Mouse (Mus musculus) liver, adult (tissue): ENCODE data around the gene Mef2d.

Source experiments
- GATA4 ChIP-seq: IDR thresholded peaks from 2 replicates; pipeline ENCODE4 v1.6.1; 2014; ENCODE audit warnings: mild to moderate bottlenecking, low read length; ENCODE audit not compliant: insufficient replicate concordance

Gene Mef2d

GRCm38 (mm10) chr3:88129006-88129405, 13.2 kb upstream of the Mef2d start:
- TF ChIP-seq GATA4, result no peak

GRCm38 (mm10) chr3:88131071-88131470, 11.1 kb upstream of the Mef2d start:
- no peak for TF ChIP-seq GATA4

- no peak for TF ChIP-seq GATA4
Measured at GRCm38 (mm10) chr3:88132492-88132891, 9.7 kb upstream of the Mef2d start.

GRCm38 (mm10) chr3:88133187-88133771, 8.9 kb upstream of the Mef2d start:
- TF ChIP-seq GATA4, result no peak

GRCm38 (mm10) chr3:88136346-88136745, 5.8 kb upstream of the Mef2d start:
- no peak for TF ChIP-seq GATA4

GRCm38 (mm10) chr3:88136945-88137494, 5.2 kb upstream of the Mef2d start:
- TF ChIP-seq GATA4, result no peak

GRCm38 (mm10) chr3:88137821-88138220, 4.4 kb upstream of the Mef2d start:
- TF ChIP-seq GATA4, result no peak

GRCm38 (mm10) chr3:88138336-88139242, 3.6 kb upstream of the Mef2d start:
- no peak; the same call in 1 of the 2 replicates for TF ChIP-seq GATA4

- no peak for TF ChIP-seq GATA4
Measured at GRCm38 (mm10) chr3:88139243-88140177, 2.7 kb upstream of the Mef2d start.

- no peak for TF ChIP-seq GATA4
Measured at GRCm38 (mm10) chr3:88140178-88140902, 1.8 kb upstream of the Mef2d start.

- no peak for TF ChIP-seq GATA4
Measured at GRCm38 (mm10) chr3:88140903-88141430, 1.2 kb upstream of the Mef2d start.

- TF ChIP-seq GATA4, result no peak
Measured at GRCm38 (mm10) chr3:88141439-88141786, 759 bp upstream of the Mef2d start.

GRCm38 (mm10) chr3:88142546-88142915, 359 bp downstream of the Mef2d start:
- TF ChIP-seq GATA4, result no peak
